Mouse (Mus musculus) limb, embryonic 14.5 days (tissue): ENCODE results near the gene Fam184a. TPM values are rescaled to one million over a fixed set of nuclear protein-coding genes. Genes with fewer than 3 reads are reported as not detected.
"Not testable (repeated sequence)": the region's sequence is repeated elsewhere in the genome, so short reads cannot be mapped to it uniquely, and the experiment has no call there.

Experiments
- ATAC-seq: fragments of 200-750 bp; cut with Nextera tagmentation; 2 replicates; pipeline ENCODE4 v1.8.0; 2017; ENCODE audit warnings: low read depth, moderate number of reproducible peaks, moderate TSS enrichment; ENCODE audit not compliant: low FRiP score
- DNase-seq: peaks from one replicate; pipeline ENCODE4 v3.0.0-alpha.2; 2015; ENCODE audit warnings: low spot score
- H3K27ac ChIP-seq: fragments of 300-500 bp; sonication (generic); replicated peaks from 2 replicates; pipeline ENCODE4 v1.5.1; 2014; ENCODE audit warnings: low read depth, mild to moderate bottlenecking, low read length, moderate library complexity, mixed read lengths
- H3K27me3 ChIP-seq: fragments of 300-500 bp; sonication (generic); 2 replicates; pipeline ENCODE4 v1.6.1; 2014; ENCODE audit warnings: low read length, mixed read lengths; ENCODE audit not compliant: control insufficient read depth, insufficient read depth
- H3K36me3 ChIP-seq: fragments of 300-500 bp; sonication (generic); 2 replicates; pipeline ENCODE4 v1.6.1; 2014; ENCODE audit warnings: mild to moderate bottlenecking, low read length, moderate library complexity, mixed read lengths; ENCODE audit not compliant: control insufficient read depth, insufficient read depth
- H3K4me1 ChIP-seq: fragments of 300-500 bp; sonication (generic); 2 replicates; pipeline ENCODE4 v1.6.1; 2014; ENCODE audit warnings: antibody characterized with exemption, low read length, mixed read lengths; ENCODE audit not compliant: control insufficient read depth, insufficient read depth
- H3K4me2 ChIP-seq: fragments of 300-500 bp; sonication (generic); replicated peaks from 2 replicates; pipeline ENCODE4 v1.6.1; 2014; ENCODE audit warnings: low read depth, mild to moderate bottlenecking, low read length, moderate library complexity; ENCODE audit not compliant: severe bottlenecking
- H3K4me3 ChIP-seq: fragments of 300-500 bp; sonication (generic); replicated peaks from 2 replicates; pipeline ENCODE4 v1.5.1; 2014; ENCODE audit warnings: low read length
- H3K9ac ChIP-seq: fragments of 300-500 bp; sonication (generic); 2 replicates; pipeline ENCODE4 v1.6.1; 2014; ENCODE audit warnings: mild to moderate bottlenecking, low read depth, low read length, moderate library complexity; ENCODE audit not compliant: severe bottlenecking
- H3K9me3 ChIP-seq: fragments of 300-500 bp; sonication (generic); 2 replicates; pipeline ENCODE4 v1.6.1; 2016; ENCODE audit warnings: low read length; ENCODE audit not compliant: control insufficient read depth
- POLR2A ChIP-seq: fragments of 200-500 bp; IDR thresholded peaks from 2 replicates; pipeline ENCODE4 v1.8.0; 2012; ENCODE audit warnings: inconsistent platforms, mild to moderate bottlenecking, moderate library complexity, borderline replicate concordance; ENCODE audit not compliant: insufficient read depth, insufficient read length; ENCODE audit errors: extremely low read depth
- WGBS: fragments of 180-500 bp; shearing (Covaris S2); extraction: QIAGEN DNeasy Blood & Tissue Kit; methylation state at CpG from one replicate; pipeline ENCODE4 v1.1.7; 2014; 5-methylcytosine and 5-hydroxymethylcytosine counted together
- polyA plus RNA-seq, 2 experiments: library from polyadenylated mRNA; depleted of rRNA in 1 of 2; stranded (reverse) in 1 of 2; unstranded in 1 of 2; fragments of >200 nt; fragmentation: Nextera tagmentation in 1 of 2; extraction: Ambion mirVana in 1 of 2; gene quantifications; 2 replicates each; pipeline versions ENCODE4 v1.2.1 to v1.2.3; 2012 to 2014

Fam184a gene
- polyA plus RNA-seq, 2 experiments, result 6.5 to 9.9 TPM

DNA sequence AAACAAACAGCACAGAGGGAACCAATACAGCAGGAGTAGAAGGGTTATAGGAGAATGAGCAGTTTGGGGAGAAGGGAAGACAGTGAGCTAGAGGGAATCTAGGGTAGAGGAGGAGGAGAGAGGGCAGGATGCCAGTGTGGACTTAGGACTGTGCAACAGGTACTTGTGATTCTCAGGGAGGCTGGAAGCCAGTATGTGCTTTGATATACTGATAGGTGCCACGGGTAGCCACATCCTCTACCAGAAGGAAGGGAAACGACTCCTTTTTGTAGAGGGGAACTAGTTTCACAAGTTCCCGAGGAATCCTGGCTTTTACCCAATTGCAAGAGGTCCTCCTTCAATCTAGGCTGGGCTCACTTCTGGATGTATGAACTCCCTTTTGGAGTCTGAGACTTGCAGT, 65.1 kb downstream of the Fam184a start:
- H3K4me3 ChIP-seq, result no peak overlapping the region
- no peaks in the 10 kb centered on the region; the same call in 1 of the 2 replicates for H3K36me3 ChIP-seq
- no peaks in the 10 kb centered on the region for H3K9me3 ChIP-seq
- H3K27me3 ChIP-seq, result no peaks in the 10 kb centered on the region
- no peak overlapping the region for H3K27ac ChIP-seq
- no peak for TF ChIP-seq POLR2A
- ATAC-seq, result no peak
- H3K4me1 ChIP-seq, result no peaks in the 10 kb centered on the region
- no peak for DNase-seq
- no peak overlapping the region for H3K4me2 ChIP-seq
- WGBS, result 64% methylated on average over 3 of the region's 3 CpGs
- no peak overlapping the region for H3K9ac ChIP-seq

- Histone ChIP-seq H3K9ac (no peak overlapping the region), H3K4me2 (no peak overlapping the region), H3K4me1 (no peaks in the 10 kb centered on the region), H3K27me3 (no peaks in the 10 kb centered on the region), H3K9me3 (no peaks in the 10 kb centered on the region), H3K36me3 (no peaks in the 10 kb centered on the region; the same call in 1 of the 2 replicates), H3K27ac (no peak overlapping the region), H3K4me3 (no peak overlapping the region)
- DNase-seq, result no peak
- 86% methylated on average over 5 of the region's 5 CpGs for WGBS
- ATAC-seq, result no peak
- no peak for TF ChIP-seq POLR2A
These were observed 67.7 kb downstream of the Fam184a start for GRCm38 (mm10) chr10:53683226-53683625.

DNA sequence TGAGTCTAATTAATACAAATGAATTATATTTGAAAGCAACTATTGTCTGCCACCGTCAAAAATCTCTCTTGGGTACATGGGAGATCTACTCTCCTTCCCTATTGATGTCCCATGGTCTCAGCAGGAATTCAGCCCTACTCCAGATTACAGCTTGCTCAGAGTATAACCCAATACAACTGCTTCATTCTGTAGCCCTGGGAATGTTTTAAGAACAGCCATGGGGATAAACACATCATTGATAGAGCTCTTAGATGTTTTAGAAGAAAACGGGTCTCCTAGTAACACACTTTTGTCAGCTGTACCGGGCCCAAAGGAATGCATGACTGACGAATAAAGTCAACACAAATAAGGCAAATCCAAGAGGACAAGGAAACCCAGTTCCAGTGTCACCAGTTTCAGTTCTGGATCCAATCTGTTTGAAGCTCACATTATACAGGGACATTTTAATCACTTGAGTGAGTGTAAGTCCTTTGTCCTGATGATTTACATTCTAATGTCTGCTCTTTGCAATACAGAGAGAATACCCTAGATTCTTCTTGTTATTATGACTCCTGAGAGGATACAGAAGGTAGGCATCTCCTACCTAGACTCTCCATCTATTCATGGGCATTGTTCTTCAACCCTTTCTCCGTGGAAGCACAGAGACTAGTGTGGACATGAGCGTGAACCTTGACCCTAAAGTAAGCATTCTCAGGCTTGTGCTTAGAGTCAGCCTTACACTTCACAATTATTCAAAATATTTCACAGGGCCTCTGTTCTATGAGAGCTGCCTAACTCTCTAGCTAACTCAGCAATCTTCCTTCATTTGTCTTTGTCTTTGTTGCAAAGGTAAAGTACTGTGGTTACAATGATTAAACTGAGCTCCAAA, 71.0 kb downstream of the Fam184a start:
- H3K9me3 ChIP-seq, result no peaks in the 10 kb centered on the region
- H3K27me3 ChIP-seq, result no peaks in the 10 kb centered on the region
- H3K4me3 ChIP-seq, result no peak overlapping the region
- WGBS, result 81% methylated on average over 6 of the region's 6 CpGs
- H3K4me1 ChIP-seq, result no peaks in the 10 kb centered on the region
- no peak overlapping the region for H3K4me2 ChIP-seq
- H3K27ac ChIP-seq, result no peak overlapping the region
- DNase-seq, result no peak
- no peak for ATAC-seq
- no peak overlapping the region for H3K9ac ChIP-seq
- H3K36me3 ChIP-seq, result no peaks in the 10 kb centered on the region; the same call in 1 of the 2 replicates
- TF ChIP-seq POLR2A, result no peak

GRCm38 (mm10) chr10:53661788-53662187, 89.1 kb downstream of the Fam184a start:
- 82% methylated on average over 4 of the region's 4 CpGs for WGBS
- no peaks in the 10 kb centered on the region for H3K27me3 ChIP-seq
- no peak for DNase-seq
- H3K9me3 ChIP-seq, result no peaks in the 10 kb centered on the region
- no peak overlapping the region for H3K4me3 ChIP-seq
- H3K4me1 ChIP-seq, result no peaks in the 10 kb centered on the region
- H3K27ac ChIP-seq, result no peak overlapping the region
- TF ChIP-seq POLR2A, result no peak
- H3K36me3 ChIP-seq, result no peaks in the 10 kb centered on the region
- H3K9ac ChIP-seq, result no peak overlapping the region
- ATAC-seq, result no peak
- H3K4me2 ChIP-seq, result no peak overlapping the region

- not testable (repeated sequence) for H3K36me3 ChIP-seq, H3K9me3 ChIP-seq, H3K9ac ChIP-seq, H3K27me3 ChIP-seq, H3K4me3 ChIP-seq, H3K4me2 ChIP-seq, DNase-seq, H3K4me1 ChIP-seq, ATAC-seq, H3K27ac ChIP-seq
- WGBS, result 82% methylated on average over 5 of the region's 5 CpGs
These were observed 96.7 kb downstream of the Fam184a start for GRCm38 (mm10) chr10:53654239-53654638.
